Mouse (Mus musculus) thymus, adult 2 months (tissue): ENCODE data around the gene Gm37240.

Experiments used
- CTCF ChIP-seq: fragments of 200-500 bp; IDR thresholded peaks from 2 replicates; pipeline ENCODE4 v1.5.1; 2012; ENCODE audit warnings: mild to moderate bottlenecking, control low read depth, low read length, moderate library complexity, borderline replicate concordance; ENCODE audit not compliant: control insufficient read depth, poor library complexity, insufficient read depth; ENCODE audit errors: extremely low read depth
- POLR2A ChIP-seq: fragments of 200-500 bp; IDR thresholded peaks from 2 replicates; pipeline ENCODE4 v1.6.1; 2012; ENCODE audit warnings: mild to moderate bottlenecking, low read length, control low read depth, moderate library complexity; ENCODE audit not compliant: control insufficient read depth, poor library complexity, insufficient read depth; ENCODE audit errors: extremely low read depth

DNA sequence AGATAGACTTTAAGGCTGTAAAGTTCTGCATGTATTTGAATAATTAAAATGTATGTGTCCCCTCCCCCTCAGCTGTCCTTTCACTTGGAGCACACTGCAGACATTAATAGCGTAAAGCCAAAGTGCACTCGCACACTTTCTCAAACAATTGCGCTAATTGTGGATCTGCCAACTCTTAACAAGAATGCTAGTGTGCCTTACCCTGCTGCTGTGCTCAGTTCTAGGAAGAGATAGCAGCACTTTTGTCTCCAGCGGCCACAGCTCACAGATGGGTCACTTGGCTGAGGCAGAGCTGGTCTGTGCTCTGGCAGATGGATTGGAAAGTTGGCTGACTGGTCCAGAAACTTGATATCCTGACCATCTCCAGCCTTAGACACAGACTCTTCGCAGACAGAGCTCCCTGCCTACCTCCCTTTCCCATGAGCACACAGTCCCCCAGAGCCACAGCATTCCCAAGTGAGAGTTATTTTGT is 40.9 kb upstream of the Gm37240 start:
- TF ChIP-seq CTCF (no peak), POLR2A (no peak)
